Mouse (Mus musculus) intestine, embryonic 15.5 days (tissue): ENCODE results near the gene Pacsin3. TPM values are rescaled to one million over a fixed set of nuclear protein-coding genes. Genes with fewer than 3 reads are reported as not detected.

ENCODE experiments used
- polyA plus RNA-seq: library from polyadenylated mRNA; unstranded; fragments of >200 nt; fragmentation: Nextera tagmentation; extraction: Ambion mirVana; gene quantifications from 2 replicates; pipeline ENCODE4 v1.2.1, GENCODE M21; 2015

The Pacsin3 gene
- polyA plus RNA-seq, 1 experiment from 2014 or later = 22.3 TPM

Other genes starting within 250 kb of the Pacsin3 start
- gene Rapsn, start 220.3 kb upstream of the Pacsin3 start, polyA plus RNA-seq = 1.2 and 1.5 TPM in 2 replicates
- 232 and 236 TPM in 2 replicates for gene Psmc3, start 201.9 kb upstream of the Pacsin3 start, polyA plus RNA-seq
- gene Slc39a13, start 185.5 kb upstream of the Pacsin3 start, polyA plus RNA-seq = 26.5 and 32.4 TPM in 2 replicates
- gene Spi1, start 173.6 kb upstream of the Pacsin3 start, polyA plus RNA-seq = 7.9 and 8.9 TPM in 2 replicates
- 0.05 and 0.06 TPM in 2 replicates for gene Mybpc3, start 137.8 kb upstream of the Pacsin3 start, polyA plus RNA-seq
- gene Madd, start 72.1 kb upstream of the Pacsin3 start, polyA plus RNA-seq = 8.0 and 11.0 TPM in 2 replicates
- 12.8 and 14.3 TPM in 2 replicates for gene Nr1h3, start 53.1 kb upstream of the Pacsin3 start, polyA plus RNA-seq
- gene Acp2, start 53.1 kb upstream of the Pacsin3 start, polyA plus RNA-seq = 20.4 and 20.9 TPM in 2 replicates
- 14.8 and 17.4 TPM in 2 replicates for gene Ddb2, start 19.0 kb upstream of the Pacsin3 start, polyA plus RNA-seq
- 72.0 and 75.6 TPM in 2 replicates for gene Arfgap2, start 9.0 kb downstream of the Pacsin3 start, polyA plus RNA-seq
- 36.3 and 38.6 TPM in 2 replicates for gene 1110051M20Rik, start 188.8 kb downstream of the Pacsin3 start, polyA plus RNA-seq
- 8.7 and 9.2 TPM in 2 replicates for gene Lrp4, start 201.6 kb downstream of the Pacsin3 start, polyA plus RNA-seq